Mouse (Mus musculus) monocyte, adult 2 months (primary cell): Measurements from ENCODE around the gene Atg4d.
"Not testable (repeated sequence)": the region's sequence is repeated elsewhere in the genome, so short reads cannot be mapped to it uniquely, and the experiment has no call there.

ENCODE experiments used
- DNase-seq, 2 experiments: peaks; one replicate each; pipeline ENCODE4 v3.0.0; 2022; ENCODE audit warnings: low spot score in 2 of 2, low read depth in 1 of 2

Atg4d gene

DNA sequence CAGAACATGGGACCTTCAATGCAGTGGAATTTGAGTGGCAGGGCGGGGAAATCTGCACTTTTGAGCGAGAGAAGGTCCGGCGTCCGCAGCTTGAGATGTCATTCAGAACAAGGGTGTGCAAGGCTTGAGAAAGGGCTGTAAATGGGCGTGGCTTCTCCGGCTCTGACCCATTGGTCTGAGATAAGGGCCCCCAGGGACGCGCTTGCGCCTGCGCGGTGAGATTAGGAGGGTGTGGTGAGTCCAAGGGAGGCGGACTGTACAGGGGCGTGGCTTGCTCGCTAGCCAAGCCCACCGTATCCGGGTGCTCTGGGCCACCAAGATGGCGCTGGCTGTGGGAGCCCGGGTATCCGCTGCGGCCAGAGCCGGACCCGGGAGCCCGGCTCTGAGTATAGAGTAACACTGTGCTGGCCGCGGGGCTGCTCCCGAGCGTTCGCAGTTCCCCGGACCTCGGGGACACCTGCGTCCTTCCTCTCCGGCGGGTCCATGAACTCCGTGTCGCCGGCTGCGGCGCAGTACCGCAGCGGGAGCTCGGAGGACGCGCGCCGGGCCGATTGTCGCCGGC lies at the start of gene Atg4d:
Gene Atg4d, plus strand, starts transcription at position 294 of the 562 bp plus-strand sequence.
- peak; percentile 84 to 87 for DNase-seq

DNA sequence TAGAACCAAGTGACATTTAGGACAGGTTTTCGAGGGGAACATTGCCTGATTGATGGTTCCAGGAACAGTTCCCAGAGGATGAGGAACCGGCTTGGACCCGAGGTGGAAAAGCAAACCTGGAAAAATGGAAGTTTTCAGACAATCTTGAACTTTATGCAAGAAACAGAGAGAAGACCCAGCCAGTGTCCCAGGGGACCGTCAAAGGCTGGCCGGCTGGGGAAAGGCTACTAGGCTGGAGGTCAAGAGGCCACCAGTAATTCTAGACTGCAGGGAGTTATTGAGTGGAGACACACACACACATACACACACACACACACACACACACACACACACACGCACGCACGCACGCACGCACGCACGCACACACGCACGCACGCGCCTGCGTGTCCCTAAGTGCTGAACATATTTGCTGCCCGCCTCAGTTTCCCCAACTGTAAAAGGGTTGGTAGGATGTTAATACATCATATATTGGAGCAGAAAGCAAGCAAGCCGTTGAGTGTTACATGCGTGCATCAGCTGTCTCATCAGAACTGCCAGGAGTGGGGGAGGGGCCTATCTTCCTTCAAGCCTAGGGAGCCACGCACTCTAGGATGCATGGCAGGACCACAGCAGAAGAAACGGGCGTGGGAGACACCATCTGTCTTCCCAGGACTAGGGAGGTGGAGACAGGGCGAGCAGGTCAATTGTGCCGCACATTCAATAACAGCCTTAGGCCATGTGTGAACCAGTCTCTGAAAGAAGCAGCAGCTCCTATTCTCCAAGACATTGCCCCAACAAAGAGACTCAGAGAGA lies 48.8 kb upstream of the Atg4d start:
- no peak for DNase-seq

DNA sequence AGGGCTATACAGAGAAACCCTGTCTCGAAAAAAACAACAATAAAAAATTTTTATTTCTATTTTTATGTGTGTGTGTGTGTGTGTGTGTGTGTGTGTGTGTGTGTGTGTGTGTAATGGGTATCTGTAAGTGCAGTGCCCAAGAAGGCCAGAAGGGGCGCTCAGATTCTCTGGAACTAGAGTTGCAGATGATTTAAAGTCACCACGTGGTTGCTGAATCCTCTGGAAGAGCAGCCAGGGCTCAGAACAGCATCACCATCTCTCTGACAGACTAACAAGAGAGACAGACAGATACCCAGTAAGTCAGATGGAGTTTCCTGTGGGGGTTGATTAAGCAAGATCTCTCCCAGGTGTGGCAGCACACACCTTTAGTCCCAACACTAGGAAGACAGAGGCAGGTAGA lies 45.3 kb upstream of the Atg4d start:
- DNase-seq, result no peak

DNA sequence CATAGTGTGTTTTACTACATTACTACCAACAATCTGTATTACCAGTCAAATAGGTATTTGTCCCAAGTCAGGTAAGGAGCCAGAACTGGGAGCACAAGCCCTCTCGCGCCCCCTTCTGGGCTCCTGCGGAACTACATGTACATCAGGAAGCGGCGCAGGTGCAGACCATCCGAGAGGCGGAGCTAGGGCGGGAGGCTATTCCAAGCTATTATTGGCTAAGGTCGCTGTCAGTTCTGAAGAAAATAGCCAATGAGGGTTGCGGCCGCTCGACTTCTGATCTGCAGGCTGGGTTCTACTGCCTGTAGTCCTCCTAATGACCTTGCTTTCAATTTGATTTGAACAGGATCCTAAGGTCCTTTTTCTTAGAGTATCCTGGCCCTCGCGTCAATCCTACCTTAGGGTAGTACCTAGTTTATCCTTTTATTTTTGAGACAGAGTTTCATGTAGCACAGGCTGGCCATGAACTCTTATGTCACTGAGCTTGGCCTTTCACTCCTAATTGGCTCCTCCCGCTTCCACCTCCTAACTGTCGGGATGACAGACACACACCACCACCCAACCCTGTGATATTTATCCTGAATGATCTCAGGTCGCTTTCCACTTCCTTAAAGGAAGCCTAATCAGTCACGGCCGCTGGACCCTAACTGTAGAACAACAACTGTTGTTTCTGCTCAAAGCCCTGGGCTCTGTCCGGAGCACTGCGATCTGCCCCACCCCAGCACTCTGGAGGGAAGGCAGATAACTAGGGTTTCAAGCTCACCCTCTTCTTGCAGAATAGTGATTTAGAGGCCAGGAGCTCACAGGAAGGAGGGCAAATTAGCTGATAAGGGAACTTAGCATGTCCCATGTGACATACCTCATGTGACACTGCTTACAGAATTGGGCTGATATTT lies 44.4 kb upstream of the Atg4d start:
- peak; percentile 76 to 81 for DNase-seq

DNA sequence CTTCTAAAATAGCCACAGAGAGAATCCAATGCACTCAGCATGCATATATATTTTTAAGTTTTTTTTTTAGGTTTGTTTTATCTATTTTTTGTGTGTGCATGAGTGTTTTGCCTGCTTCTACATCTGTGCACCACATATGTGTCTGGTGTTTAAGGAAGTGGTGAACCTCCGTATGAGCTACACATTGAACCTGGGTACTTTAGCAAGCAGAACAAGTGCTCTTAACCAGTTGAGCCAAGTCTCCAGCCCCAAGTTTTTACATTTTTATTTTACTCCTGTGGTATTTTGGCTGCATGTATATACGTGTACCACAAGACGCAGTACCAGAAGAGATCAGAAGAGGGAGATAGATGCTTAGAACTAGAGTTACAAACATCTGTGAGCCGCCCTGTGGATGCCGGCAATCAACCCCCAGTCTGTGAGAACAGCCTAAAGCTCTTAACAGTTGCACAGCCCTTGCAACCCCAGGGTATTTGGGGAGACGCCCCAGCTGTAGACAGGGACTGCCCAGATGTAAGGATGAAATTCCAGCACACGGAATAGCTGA lies 43.6 kb upstream of the Atg4d start:
- no peak for DNase-seq

DNA sequence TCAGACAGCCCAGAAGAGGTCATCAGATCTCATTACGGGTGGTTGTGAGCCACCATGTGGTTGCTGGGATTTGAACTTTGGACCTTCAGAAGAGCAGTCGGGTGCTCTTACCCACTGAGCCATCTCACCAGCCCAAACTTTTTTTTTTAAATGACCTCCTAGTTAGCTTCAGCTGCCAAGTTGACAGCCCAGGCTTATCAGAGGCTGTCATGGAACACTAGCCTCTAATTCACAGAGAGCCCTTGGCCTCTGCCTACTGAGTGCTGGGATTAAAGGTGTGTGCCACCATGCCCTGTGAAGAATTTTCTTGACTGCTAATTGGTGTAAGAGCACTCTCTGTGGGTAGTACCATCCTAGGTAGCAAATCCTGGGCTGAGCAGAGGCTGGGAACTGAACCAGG lies 41.6 kb upstream of the Atg4d start:
- DNase-seq, result not testable (repeated sequence)

DNA sequence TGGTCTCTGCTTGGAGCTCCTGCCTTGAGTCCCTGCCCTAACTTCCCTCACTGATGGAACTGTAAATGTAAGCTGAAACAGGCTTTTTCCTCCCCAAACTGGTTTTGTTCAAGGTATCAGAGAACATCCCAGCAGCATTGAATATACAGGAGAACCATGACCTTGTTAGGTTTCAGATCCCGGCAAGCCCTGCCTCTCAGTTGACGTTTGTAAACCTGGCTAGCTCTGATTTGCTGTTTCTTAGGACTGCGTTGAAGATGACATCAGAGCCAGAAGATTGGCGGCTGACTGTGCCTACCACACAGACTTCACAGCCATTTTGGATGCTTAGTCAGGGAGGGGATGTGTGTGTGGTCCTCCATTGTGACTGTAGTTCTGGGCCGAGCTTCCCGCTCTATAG lies 41.2 kb upstream of the Atg4d start:
- DNase-seq, result no peak

DNA sequence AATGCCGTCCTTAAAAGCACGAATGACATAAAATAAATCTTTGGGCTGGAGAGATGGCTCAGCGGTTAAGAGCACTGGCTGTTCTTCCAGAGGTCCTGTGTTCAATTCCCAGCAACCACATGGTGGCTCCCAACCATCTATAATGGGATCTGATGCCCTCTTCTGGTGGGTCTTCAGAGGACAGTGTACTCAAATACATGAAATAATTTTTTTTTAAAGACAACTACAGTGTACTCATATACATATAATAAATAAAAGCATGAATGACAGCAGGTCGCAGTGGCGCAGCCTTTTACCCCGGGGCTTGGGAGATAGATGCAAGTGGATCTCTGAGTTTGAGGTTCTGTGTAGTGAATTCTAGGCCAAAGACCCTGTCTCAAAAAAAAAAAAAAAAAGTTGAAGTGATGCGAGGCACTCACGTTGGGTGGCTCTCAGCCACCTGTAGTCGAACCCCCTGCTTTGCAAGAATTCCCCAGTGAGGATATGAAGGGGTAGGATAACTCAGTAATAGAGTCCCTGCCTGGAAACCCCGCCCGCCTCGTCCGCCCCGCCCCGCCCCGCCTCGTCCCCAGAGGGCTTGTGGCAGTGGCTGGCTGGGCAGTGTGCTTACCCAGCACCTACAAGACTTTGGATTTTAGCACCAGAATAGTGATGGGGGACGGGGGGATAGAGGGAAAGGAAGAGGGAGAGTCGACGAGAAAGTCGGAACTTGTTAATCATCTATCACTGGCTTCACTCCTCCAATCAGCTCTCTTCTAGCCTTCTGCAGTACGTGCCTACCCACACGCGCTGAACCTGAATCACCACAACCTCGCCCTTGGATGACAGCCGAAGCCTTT lies 40.3 kb upstream of the Atg4d start:
- no peak for DNase-seq

DNA sequence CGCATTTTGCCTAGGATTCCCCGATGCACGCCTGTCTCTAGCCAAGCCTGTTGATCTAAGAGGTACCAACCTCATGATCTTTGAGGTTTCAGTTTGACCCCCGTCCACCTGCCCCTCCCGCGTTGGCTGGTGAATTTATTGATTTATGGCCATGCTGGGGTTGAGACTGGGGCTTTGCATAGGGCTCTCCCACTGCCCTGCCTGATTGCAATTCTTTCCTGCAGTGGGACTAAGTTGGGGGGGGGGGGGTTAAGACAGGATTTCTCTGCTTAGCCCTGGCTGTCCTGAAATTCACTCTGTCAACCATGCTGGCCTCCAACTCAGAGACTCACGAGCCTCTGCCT lies 39.7 kb upstream of the Atg4d start:
- no peak for DNase-seq

DNA sequence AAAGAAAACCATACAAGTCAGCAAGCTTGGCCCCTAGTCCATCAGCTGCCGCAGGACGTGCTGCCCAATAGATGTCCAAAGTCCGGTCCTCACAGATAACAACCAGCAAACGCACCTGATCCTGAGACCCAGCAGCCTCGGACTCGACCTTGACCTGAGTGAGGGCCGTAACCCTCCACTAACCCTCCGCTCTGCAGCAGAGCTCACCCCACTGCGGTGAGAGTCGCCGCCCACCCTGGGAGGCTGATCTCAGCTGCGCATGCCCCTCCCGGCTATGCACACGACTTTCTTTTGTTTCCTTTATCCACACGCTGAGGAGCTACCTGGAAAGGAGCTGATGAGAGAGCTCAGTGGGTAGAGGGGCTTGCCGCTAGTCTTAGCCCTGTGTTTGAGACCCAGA lies 37.8 kb upstream of the Atg4d start:
- DNase-seq, result no peak

DNA sequence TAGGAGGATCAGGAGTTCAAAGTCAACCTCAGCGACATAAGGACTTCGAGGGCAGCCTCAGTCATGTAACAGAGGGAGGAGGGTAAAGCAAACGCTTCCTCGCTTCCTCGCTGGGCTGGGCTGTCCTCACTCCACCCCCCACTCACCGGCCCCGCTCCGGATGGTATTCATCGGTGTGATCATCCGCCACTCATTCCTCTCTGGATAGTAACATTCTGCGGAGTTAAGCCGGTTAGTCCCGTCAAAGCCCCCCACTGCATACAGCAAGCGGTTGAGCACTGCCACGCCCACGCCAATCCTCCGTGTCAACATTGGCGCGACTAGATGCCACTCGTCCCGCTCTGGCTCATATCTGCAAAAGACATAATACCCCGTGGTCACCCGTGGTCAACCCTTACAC lies 33.5 kb upstream of the Atg4d start:
- DNase-seq, result no peak

DNA sequence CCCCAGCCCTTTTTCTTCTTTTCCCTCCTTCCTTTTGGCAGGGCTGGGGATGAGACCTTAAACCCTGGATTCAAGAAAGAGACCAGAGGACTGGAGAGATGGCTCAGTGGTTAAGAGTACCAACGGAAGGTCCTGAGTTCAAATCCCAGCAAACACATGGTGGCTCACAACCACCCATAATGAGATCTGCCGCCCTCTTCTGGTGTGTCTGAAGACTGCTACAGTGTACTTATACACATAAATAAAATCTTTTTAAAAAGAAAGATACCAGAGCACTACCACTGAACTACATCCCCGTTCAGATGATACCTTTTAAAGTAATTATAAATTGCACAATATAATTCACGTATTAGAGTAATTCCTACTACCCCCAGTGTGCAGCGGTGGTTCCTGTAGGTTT lies 32.2 kb upstream of the Atg4d start:
- no peak for DNase-seq

DNA sequence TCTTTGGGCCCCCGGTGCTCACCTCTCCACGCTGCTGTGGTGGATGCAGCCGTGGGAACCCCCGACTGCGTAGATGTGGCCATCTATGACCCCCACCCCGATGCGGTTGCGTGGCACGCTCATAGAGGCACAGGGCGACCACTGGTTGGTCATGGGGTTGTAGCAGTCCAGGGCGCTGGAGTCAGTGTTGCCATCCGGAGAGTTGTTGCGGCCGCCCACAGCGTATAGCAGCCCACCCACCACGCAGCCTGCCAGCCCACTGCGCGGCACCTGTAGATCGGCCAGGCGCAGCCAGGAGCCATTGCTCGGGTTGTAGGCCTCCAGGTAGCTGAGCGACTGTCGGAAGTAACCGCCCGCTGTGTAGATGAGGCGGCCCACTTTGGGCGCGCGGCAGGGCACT lies 31.7 kb upstream of the Atg4d start:
- DNase-seq, result no peak

DNA sequence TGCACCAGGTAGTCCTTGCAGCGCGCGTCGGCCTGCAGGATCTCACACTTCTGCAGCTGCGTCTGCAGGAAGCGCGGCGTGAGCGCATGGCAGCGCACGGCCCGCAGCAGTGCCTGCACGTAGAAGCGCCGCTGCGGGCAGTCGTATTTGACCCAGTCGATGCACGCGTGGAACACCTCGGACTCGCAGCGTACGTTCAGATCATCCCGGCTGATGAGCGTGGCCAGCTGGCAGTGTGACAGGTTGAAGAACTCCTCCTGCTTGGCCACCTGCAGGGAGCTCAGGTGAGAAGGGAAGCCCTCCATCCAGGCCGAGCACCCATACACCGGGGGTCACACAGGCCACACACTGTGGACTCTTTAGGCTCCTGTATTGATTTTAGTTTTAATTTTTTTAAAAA lies 31.3 kb upstream of the Atg4d start:
- no peak for DNase-seq

DNA sequence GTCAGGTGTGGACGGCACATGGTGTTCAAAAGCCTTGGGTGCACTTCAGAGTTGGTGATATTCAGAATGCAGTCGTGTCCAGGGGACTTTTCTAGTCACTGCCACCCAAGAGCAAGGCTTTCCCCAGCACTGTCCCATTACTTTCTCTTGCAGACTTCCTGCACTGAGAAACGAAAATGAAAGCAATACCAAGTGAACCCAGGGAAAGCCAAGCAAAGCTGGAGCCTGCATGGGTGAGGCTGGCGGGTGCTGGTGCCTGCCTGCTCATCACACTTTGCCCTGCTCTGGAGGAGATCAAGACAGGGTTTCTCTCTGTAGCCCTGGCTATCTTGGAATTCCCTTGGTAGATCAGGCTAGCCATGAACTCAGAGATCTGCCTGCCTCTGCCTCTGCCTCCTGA lies 29.8 kb upstream of the Atg4d start:
- DNase-seq, result no peak

DNA sequence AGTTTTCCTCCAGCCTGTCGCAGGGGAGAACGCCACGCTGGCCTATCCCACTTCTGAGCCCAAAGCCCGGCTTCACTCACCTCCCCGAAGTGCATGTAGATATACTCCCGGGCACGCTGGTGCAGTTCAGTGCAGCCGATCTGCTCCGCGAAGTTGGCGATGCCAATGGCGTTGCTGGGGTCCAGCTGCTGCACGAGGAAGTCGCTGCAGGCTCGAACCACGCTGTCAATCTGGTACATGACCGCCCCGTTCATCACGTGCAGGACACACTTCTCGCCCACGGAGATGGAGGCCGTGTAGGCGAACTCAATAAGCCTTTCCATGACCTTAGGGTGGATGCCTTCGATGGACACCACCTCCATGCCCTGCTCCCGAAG lies 28.1 kb upstream of the Atg4d start:
- DNase-seq, result no peak

DNA sequence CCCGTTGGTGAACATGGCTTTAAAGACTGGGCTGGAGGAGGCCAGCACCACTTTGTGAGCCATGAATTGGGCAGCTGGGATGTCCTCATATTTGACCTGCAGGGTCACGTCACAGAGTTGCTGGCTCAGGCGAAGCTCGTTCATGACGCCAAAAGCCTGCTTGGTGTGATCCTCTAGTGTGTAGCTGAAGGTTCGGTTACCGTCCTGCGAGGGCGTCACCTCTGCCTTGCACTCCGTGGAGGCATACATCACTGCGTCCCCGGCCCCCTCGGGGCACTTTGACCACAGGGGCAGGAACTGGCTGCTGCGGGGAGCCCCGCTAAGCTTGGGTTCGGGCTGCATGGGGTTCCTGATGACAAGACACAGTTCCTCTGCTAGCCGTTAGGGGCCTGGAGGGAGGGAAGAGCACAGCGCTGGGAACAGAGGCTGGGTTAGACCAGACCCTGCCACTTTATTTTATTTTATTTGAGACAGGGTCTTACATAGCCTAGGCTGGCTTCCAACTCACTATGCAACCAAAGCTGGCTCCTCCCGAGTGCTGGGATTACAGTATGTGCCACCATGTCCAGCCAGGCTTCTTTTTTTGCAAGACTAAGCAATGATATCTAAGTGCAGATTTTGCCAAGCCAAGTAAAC lies 27.6 kb upstream of the Atg4d start:
- DNase-seq, result peak in 1 of 2 experiments; percentile 26

DNA sequence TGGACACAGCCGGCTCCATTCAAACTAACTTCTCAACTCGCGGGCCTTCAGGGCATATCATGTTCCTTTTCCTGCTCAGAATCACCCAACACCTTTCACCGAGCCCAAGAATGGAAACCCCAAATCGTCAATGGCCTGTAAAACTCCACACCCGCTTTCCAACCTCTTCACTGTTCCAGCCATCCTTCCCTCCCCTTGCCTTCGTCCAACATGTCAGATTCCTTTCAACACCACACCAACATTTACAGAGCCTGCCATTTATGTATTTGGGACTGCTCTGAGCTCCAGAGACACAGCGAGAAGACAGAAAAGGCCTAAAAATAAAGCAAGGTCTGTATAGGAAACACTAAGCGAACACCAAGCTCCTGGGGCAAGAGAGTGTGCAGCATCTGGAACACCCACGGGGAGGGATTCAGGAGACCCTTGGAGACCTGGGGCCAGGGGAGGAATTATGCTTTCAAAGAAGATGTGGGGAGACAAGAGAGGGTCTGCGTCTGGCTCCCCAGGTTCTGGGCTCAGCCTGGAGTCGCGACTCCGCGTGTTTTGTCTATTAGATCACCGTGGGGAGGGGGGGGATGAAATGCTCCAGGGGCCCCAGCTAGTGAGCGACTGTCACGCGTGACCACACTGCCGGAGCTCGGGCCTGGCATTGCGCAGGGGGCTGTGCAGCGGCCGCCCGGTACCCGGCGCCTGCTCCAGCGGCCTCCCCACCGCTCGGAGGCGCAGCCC lies 26.9 kb upstream of the Atg4d start:
- DNase-seq, result no peak

DNA sequence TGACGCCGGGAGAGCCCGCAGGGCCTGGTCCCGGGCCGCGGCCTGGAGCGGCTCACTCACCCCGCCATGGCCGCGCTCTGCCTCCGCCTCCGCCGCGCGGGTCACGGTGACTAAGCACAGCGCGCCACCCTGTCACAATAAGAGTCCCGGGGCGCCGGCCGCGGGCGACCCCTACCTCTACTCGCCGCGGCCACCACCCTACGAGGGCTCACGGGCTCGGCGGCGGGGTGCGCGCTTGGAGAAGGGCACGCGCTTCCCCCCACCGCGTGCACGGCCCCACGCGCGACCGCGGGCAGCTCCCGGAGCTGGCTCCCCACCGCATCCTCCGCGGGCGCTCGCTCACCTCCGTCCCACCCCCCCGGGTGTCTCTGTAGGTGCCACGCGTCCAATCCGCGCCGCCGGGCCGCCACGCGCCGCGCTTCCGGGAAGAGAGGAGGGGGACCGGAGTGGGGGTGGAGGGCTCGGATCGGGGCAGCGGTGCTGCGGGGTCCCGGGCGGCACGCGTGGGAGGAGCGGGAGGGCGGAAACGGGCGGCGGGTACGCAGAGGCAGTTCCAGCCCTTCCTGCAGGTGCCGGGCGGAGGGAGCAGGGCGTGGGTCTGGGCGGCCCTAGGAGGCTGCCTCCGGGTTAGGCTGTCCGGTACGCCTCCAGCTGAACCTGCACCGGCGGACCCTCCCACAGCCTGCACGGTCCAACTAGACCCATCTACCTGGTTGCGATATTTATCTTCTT lies 26.2 kb upstream of the Atg4d start, which contains the start of gene Keap1:
Gene Keap1, minus strand, starts transcription at position 629 of the 732 bp plus-strand sequence.
- DNase-seq, result peak in 1 of 2 experiments; percentile 59
